Comparison of ENCODE assay signal across 10 mouse cellular contexts in genomic region chr17:69105035-69105798, GRCm38 (mm10). TPM values are rescaled to one million over a fixed set of nuclear protein-coding genes. Genes with fewer than 3 reads are reported as not detected.
DNase-seq lines count a peak whose midpoint lies in the region; ATAC-seq lines count a peak whose summit lies in the region.
"Had no signal": no experiment of that assay in that cellular context is flagged by ENCODE, and none has a peak within 500 bp of the region (broad histone marks: within the 10 kb centered on the region; RNA-seq: fewer than 3 reads in every experiment).

No protein-coding gene starts in this region.

- H3K27me3 ChIP-seq in forebrain, embryonic 12.5 days = no peaks in the 10 kb centered on the region; the same call in 1 of the 2 replicates
- H3K27me3 ChIP-seq: megakaryocyte, embryonic 14.5 days had no signal

- no peaks in the 10 kb centered on the region for H3K4me1 ChIP-seq in forebrain, embryonic 12.5 days
- H3K4me1 ChIP-seq: limb, embryonic 12.5 days; megakaryocyte, embryonic 14.5 days had no signal

- intact Hi-C loops in heart, postnatal 25 days (cut with DNase I) = no loop called here
- intact Hi-C loops in heart, postnatal 10 days (cut with DNase I) = loop anchor here (1.0 to 10.0 kb wide), 3 partner anchors 223 to 1230 kb away; no protein-coding TSS in a partner anchor

- H3K4me3 ChIP-seq in forebrain, embryonic 12.5 days (replicated peaks) = no peak overlapping the region
- H3K4me3 ChIP-seq: limb, embryonic 12.5 days; megakaryocyte, embryonic 14.5 days had no signal

- no peak overlapping the region for H3K27ac ChIP-seq in forebrain, embryonic 12.5 days
- H3K27ac ChIP-seq: limb, embryonic 12.5 days had no signal

- no peaks in the 10 kb centered on the region for H3K36me3 ChIP-seq in forebrain, embryonic 12.5 days (replicated peaks)
- H3K36me3 ChIP-seq: limb, embryonic 12.5 days had no signal

- ATAC-seq in forebrain, embryonic 12.5 days (ENCODE audit: low FRiP score) = no peak

- no peak overlapping the region for H3K4me2 ChIP-seq in forebrain, embryonic 12.5 days
- H3K4me2 ChIP-seq: limb, embryonic 12.5 days had no signal

- H3K9me3 ChIP-seq in forebrain, embryonic 12.5 days = no peaks in the 10 kb centered on the region
- H3K9me3 ChIP-seq: limb, embryonic 12.5 days; megakaryocyte, embryonic 14.5 days had no signal

- 70% methylated on average over 14 of the region's 14 CpGs for WGBS in forebrain, embryonic 12.5 days

- peak; percentile 88 for DNase-seq in heart, adult 11 months
- DNase-seq in heart, postnatal 25 days (ENCODE audit: low spot score) = no peak
- peak; percentile 33 for DNase-seq in adipocyte (ENCODE audit: low spot score)
- peak; percentile 26 to 33 for DNase-seq in heart, postnatal 10 days
- DNase-seq in kidney, postnatal 36 days = peak; percentile 41 to 55
- DNase-seq in left cerebral cortex, adult 9 months (ENCODE audit: low spot score in 2 of 2) = no peak
- DNase-seq in layer of hippocampus, adult 9-11 months = no peak

- H3K9ac ChIP-seq in forebrain, embryonic 12.5 days = no peak overlapping the region
- H3K9ac ChIP-seq: limb, embryonic 12.5 days had no signal

RNA-seq across cellular contexts. Expression of gene Epb41l3, which starts 29.7 kb away (rescaled TPM):
- total RNA-seq in heart, postnatal 25 days (2021) = 10 to 100 TPM; 14.7 to 15.5 TPM
- 10 to 100 TPM; 28.7 to 29.0 TPM for total RNA-seq in heart, postnatal 10 days (2021)
- polyA plus RNA-seq in forebrain, embryonic 12.5 days (2016; fragmentation: Nextera tagmentation; extraction: Ambion mirVana) = 74.3 and 74.7 TPM in 2 replicates

Comparison
In these comparisons a context has a peak if more than half of its experiments do, and no peak if none do; other contexts are left out.
1. DNase-seq: peak in heart, adult 11 months (single experiment), adipocyte (single experiment), heart, postnatal 10 days (2 of 2) and kidney, postnatal 36 days (2 of 2); none in heart, postnatal 25 days (single experiment), left cerebral cortex, adult 9 months (0 of 2) and layer of hippocampus, adult 9-11 months (single experiment).